Mouse (Mus musculus) forebrain, embryonic 14.5 days (tissue): ENCODE measurements around the gene Rbms1. TPM values are rescaled to one million over a fixed set of nuclear protein-coding genes. Genes with fewer than 3 reads are reported as not detected.

Source experiments
- ATAC-seq: fragments of 200-750 bp; cut with Nextera tagmentation; 2 replicates; pipeline ENCODE4 v1.8.0; 2017; ENCODE audit warnings: mild to moderate bottlenecking, moderate library complexity
- DNase-seq: peaks from one replicate; pipeline ENCODE4 v3.0.0-alpha.2; 2015; ENCODE audit warnings: low spot score
- H3K27ac ChIP-seq: fragments of 300-500 bp; sonication (generic); 2 replicates; pipeline ENCODE4 v1.5.1; 2014; ENCODE audit warnings: low read depth, mild to moderate bottlenecking, control low read depth, low read length, moderate library complexity
- H3K27me3 ChIP-seq: fragments of 300-500 bp; sonication (generic); replicated peaks from 2 replicates; pipeline ENCODE4 v1.6.1; 2014; ENCODE audit warnings: low read length, control low read depth, mixed read lengths; ENCODE audit not compliant: control insufficient read depth, insufficient read depth
- H3K36me3 ChIP-seq: fragments of 300-500 bp; sonication (generic); 2 replicates; pipeline ENCODE4 v1.6.1; 2014; ENCODE audit warnings: low read length, control low read depth; ENCODE audit not compliant: control insufficient read depth, insufficient read depth
- H3K4me1 ChIP-seq: fragments of 300-500 bp; sonication (generic); 2 replicates; pipeline ENCODE4 v1.6.1; 2014; ENCODE audit warnings: antibody characterized with exemption, low read length, control low read depth; ENCODE audit not compliant: control insufficient read depth, insufficient read depth
- H3K4me2 ChIP-seq: fragments of 300-500 bp; sonication (generic); 2 replicates; pipeline ENCODE4 v1.6.1; 2014; ENCODE audit warnings: mild to moderate bottlenecking, control low read depth, low read length
- H3K4me3 ChIP-seq: fragments of 300-500 bp; sonication (generic); 2 replicates; pipeline ENCODE4 v1.5.1; 2014; ENCODE audit warnings: low read depth, low read length, control low read depth
- H3K9ac ChIP-seq: fragments of 300-500 bp; sonication (generic); 2 replicates; pipeline ENCODE4 v1.6.1; 2014; ENCODE audit warnings: mild to moderate bottlenecking, low read length, control low read depth, moderate library complexity
- H3K9me3 ChIP-seq: fragments of 300-500 bp; sonication (generic); replicated peaks from 2 replicates; pipeline ENCODE4 v1.6.1; 2016; ENCODE audit warnings: low read length, control low read depth, mixed read lengths; ENCODE audit not compliant: control insufficient read depth
- WGBS: fragments of 180-500 bp; shearing (Covaris S2); extraction: QIAGEN DNeasy Blood & Tissue Kit; methylation state at CpG from one replicate; pipeline ENCODE4 v1.1.7; 2014; 5-methylcytosine and 5-hydroxymethylcytosine counted together
- polyA plus RNA-seq: library from polyadenylated mRNA; unstranded; fragments of >200 nt; fragmentation: Nextera tagmentation; extraction: Ambion mirVana; gene quantifications from 2 replicates; pipeline ENCODE4 v1.2.1, GENCODE M21; 2014

The Rbms1 gene
- polyA plus RNA-seq, 1 experiment from 2014 or later: 20.0 TPM

DNA sequence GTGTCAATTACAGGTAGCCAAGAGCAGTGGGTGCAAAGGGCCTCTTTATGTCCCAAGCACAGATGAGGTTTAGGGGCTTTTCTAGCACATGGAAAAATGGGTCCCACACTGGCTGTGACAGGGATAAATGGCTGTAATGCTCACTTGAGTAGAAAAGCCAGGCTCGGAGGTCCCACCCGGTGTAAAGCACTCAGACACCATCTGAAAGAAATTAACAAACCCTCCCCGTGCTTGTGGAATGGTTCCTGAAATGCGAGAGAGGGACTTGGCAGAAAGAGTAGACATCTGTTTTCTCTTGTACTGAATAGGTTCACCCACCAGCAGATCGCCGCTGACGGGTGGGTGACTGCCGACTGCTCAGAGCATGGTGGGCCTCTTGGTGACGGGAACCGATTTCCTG is 176.7 kb downstream of the Rbms1 start:
- peaks cover 21% of the 10 kb centered on the region for H3K4me1 ChIP-seq
- H3K36me3 ChIP-seq: no peaks in the 10 kb centered on the region
- WGBS: 25% methylated on average over 10 of the region's 10 CpGs
- peak; percentile 30; the same call in 1 of the 2 replicates for ATAC-seq
- H3K9ac ChIP-seq: no peak overlapping the region
- no peak overlapping the region for H3K27ac ChIP-seq
- peaks cover 46% of the 10 kb centered on the region for H3K27me3 ChIP-seq
- no peaks in the 10 kb centered on the region; the same call in 1 of the 2 replicates for H3K9me3 ChIP-seq
- H3K4me3 ChIP-seq: no peak overlapping the region
- no peak overlapping the region for H3K4me2 ChIP-seq
- peak; percentile 80 for DNase-seq

DNA sequence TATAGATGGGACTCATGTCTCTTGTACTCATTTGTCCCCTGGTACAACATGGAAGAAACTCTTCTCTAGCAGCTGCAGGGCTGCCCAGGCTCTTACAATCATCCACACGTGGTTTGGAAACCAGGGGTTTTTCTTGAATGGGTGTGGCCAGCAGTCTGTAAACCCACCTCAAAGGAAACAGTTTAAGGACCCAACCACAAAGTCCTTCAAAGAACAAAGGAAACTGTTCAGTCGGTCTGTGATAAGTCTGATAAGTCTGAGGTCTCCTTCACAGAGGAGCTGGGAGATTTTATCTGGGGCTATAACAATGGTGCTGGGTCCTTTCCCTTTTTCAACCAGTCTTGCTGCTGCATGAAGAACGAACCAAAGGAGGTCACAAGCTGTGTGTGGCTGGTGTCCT is 188.5 kb downstream of the Rbms1 start:
- Histone ChIP-seq H3K9ac (no peak overlapping the region), H3K9me3 (no peaks in the 10 kb centered on the region; the same call in 1 of the 2 replicates), H3K4me3 (no peak overlapping the region), H3K4me2 (no peak overlapping the region), H3K4me1 (no peaks in the 10 kb centered on the region), H3K36me3 (no peaks in the 10 kb centered on the region), H3K27ac (no peak overlapping the region), H3K27me3 (no peaks in the 10 kb centered on the region; the same call in 1 of the 2 replicates)
- DNase-seq (no peak), ATAC-seq (no peak)
- 37% methylated on average over 3 of the region's 3 CpGs for WGBS

DNA sequence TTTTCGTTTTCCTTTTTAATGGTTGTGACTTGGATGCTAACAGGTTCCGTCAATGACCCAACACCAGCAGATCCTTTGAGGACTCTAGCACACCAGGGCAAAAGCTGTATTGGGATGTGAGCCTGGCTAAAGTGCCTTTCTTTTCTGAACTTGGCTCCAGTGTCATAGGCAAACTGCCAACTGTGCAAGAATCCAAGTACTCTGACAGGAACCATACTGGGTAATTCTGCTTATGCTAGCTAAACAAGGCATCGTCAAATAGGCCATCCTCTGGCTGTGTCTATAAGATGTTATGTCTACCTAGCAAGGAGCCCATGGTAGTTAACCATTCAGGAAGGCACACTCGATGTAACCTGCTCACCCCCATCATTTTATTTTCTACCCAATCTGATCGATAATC is 189.4 kb downstream of the Rbms1 start:
- ATAC-seq (no peak), DNase-seq (peak; percentile 38)
- Histone ChIP-seq H3K36me3 (no peaks in the 10 kb centered on the region), H3K4me3 (no peak overlapping the region), H3K9ac (no peak overlapping the region), H3K27me3 (no peaks in the 10 kb centered on the region; the same call in 1 of the 2 replicates), H3K9me3 (no peaks in the 10 kb centered on the region; the same call in 1 of the 2 replicates), H3K27ac (no peak overlapping the region), H3K4me1 (no peaks in the 10 kb centered on the region), H3K4me2 (no peak overlapping the region)
- WGBS: 80% methylated on average over 5 of the region's 5 CpGs

DNA sequence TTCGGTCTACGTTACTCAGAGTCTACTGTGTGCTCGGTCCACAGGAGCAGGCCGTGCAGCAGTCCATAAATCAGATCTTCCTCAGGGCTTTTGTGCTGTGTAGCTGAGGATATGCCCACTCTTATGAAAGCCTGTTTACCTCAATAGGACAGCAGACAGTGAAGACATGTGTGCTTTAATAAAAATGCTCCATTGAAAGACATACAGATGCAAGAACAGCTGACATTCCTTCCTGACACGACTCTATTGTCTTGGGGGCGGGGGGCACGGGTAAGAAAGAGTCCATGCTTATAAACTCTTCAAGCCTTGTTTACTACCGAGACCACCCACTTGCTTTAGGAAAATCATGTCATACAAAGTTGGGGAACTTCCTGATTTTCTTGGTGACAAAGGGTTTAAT is 196.6 kb downstream of the Rbms1 start:
- Histone ChIP-seq H3K27ac (no peak overlapping the region), H3K4me3 (no peak overlapping the region), H3K27me3 (no peaks in the 10 kb centered on the region), H3K4me1 (no peaks in the 10 kb centered on the region), H3K9ac (no peak overlapping the region), H3K36me3 (no peaks in the 10 kb centered on the region), H3K4me2 (no peak overlapping the region), H3K9me3 (no peaks in the 10 kb centered on the region; the same call in 1 of the 2 replicates)
- WGBS: 72% methylated on average over 8 of the region's 8 CpGs
- ATAC-seq: no peak
- no peak for DNase-seq

DNA sequence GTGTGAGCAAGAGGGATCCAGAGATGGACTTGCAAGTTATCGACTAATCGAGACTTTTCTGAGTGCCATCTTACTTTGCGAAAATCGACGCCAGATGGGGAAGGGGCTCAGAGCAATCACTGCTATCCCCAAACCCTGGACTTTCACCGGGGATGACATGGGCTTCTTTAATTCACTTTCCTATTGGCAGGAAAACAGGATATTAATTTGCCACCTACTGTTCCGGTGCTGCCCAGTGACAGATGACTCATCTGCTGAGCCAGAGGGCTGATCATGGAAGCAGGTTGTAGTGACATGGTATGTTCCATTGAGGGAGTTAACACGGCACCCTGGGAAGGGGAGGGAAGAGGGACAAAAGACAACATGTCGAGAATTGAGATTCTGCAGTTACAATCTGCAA is 206.8 kb downstream of the Rbms1 start:
- Histone ChIP-seq H3K9ac (no peak overlapping the region), H3K4me1 (no peaks in the 10 kb centered on the region; the same call in 1 of the 2 replicates), H3K4me3 (no peak overlapping the region), H3K9me3 (no peaks in the 10 kb centered on the region), H3K36me3 (no peaks in the 10 kb centered on the region), H3K27ac (no peak overlapping the region), H3K27me3 (peaks cover 3% of the 10 kb centered on the region; the same call in 1 of the 2 replicates), H3K4me2 (no peak overlapping the region)
- DNase-seq: no peak
- no peak for ATAC-seq
- 84% methylated on average over 9 of the region's 9 CpGs for WGBS

DNA sequence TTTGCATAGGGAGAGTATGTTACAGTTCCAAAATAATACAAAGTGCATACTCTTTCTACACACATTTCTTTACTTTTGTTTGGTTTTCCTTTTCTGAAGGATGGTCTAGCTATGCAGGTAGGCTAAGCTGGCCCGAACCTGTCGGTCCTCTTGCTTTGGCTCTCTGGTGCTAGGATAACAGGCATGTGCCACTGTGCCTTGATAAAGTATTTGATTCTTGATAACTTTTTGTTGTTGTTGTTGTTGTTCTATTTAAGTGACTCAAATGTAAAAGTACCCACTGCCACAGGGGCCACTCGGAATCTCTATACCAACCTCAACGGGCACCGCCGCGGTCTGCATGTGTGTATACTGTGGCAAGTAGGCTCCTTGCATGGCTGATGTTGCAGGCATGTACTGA is 207.9 kb downstream of the Rbms1 start:
- H3K9ac ChIP-seq: no peak overlapping the region
- H3K4me1 ChIP-seq: no peaks in the 10 kb centered on the region; the same call in 1 of the 2 replicates
- H3K4me2 ChIP-seq: no peak overlapping the region
- no peaks in the 10 kb centered on the region for H3K9me3 ChIP-seq
- H3K27ac ChIP-seq: no peak overlapping the region
- no peaks in the 10 kb centered on the region for H3K36me3 ChIP-seq
- no peak for ATAC-seq
- no peak overlapping the region for H3K4me3 ChIP-seq
- no peak for DNase-seq
- WGBS: 97% methylated on average over 7 of the region's 7 CpGs
- H3K27me3 ChIP-seq: peaks cover 3% of the 10 kb centered on the region; the same call in 1 of the 2 replicates

DNA sequence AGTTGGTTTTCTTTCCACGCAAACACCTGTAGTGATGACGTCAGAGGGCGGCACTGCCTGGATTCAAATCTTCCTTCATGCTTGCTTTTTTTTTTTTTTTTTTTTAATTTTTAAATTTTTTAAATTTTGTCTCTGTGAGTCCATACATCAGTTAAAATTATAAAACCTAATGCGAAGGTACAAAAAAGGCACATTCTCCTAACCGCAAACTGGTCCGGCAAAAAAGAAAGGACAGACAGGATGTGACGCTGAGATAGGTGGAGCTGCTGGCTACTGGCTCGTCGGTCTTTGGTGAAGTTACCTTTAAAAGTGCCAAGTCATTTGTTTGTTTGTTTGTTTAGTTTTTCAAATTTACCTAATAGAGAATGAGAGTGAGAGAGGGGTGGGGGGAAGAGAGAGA is 211.7 kb downstream of the Rbms1 start:
- no peaks in the 10 kb centered on the region for H3K9me3 ChIP-seq

DNA sequence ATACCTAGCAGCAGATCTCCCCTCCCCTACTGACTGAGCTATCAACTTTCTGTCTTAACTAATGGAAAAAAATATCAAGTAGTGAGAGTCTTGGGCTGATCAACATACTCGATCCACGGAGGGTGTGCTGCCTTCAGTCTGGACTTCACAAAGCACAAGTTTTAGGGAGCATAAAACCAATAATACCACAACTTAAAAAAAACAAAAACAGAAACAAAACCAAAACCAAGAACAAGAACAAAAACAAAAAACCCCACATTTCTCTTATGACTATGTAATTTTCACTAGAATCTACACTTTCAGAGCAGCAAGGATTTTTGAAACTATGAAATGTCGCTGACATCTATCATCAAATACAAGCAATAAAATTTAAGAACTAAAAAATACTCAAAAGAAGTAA is 212.4 kb downstream of the Rbms1 start:
- ATAC-seq: no peak
- 95% methylated on average over 3 of the region's 3 CpGs for WGBS
- no peak overlapping the region for H3K9ac ChIP-seq
- DNase-seq: no peak
- H3K36me3 ChIP-seq: no peaks in the 10 kb centered on the region
- no peak overlapping the region for H3K4me2 ChIP-seq
- H3K9me3 ChIP-seq: no peaks in the 10 kb centered on the region
- no peak overlapping the region for H3K4me3 ChIP-seq
- peaks cover 3% of the 10 kb centered on the region; the same call in 1 of the 2 replicates for H3K27me3 ChIP-seq
- no peaks in the 10 kb centered on the region for H3K4me1 ChIP-seq
- H3K27ac ChIP-seq: no peak overlapping the region

More for the DNA sequence above, 211.7 kb downstream of the Rbms1 start:
- Histone ChIP-seq H3K4me2 (no peak overlapping the region), H3K27ac (no peak overlapping the region), H3K9ac (no peak overlapping the region), H3K4me1 (no peaks in the 10 kb centered on the region; the same call in 1 of the 2 replicates), H3K27me3 (peaks cover 3% of the 10 kb centered on the region; the same call in 1 of the 2 replicates), H3K4me3 (no peak overlapping the region), H3K36me3 (no peaks in the 10 kb centered on the region)
- 93% methylated on average over 9 of the region's 9 CpGs for WGBS
- DNase-seq (no peak), ATAC-seq (no peak)

DNA sequence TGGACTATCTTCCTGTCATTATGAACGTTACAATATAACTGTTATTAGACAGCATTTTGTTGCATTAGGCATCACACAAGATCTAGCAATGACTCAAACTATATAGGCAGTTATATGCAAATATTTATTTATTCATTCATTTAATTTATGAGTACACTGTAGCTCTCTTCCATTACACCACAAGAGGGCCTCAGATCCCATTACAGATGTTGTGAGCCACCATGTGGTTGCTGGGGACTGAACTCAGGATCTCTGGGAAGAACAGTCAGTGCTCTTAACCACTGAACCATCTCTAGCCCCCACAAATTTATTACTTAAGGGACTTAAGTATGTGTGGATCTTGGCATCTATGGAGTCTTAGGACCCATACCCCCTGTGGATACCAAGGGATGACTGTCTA is 214.4 kb downstream of the Rbms1 start:
- no peaks in the 10 kb centered on the region for H3K9me3 ChIP-seq
- no peak overlapping the region for H3K27ac ChIP-seq
- no peak overlapping the region for H3K4me2 ChIP-seq
- H3K4me3 ChIP-seq: no peak overlapping the region
- ATAC-seq (no peak), DNase-seq (no peak)
- H3K9ac ChIP-seq: no peak overlapping the region
- H3K27me3 ChIP-seq: no peaks in the 10 kb centered on the region
- H3K4me1 ChIP-seq: no peaks in the 10 kb centered on the region
- 96% methylated on average over 1 of the region's 1 CpGs for WGBS
- H3K36me3 ChIP-seq: no peaks in the 10 kb centered on the region
